ENCODE assay signal across 25 mouse cellular contexts in the genomic region with DNA sequence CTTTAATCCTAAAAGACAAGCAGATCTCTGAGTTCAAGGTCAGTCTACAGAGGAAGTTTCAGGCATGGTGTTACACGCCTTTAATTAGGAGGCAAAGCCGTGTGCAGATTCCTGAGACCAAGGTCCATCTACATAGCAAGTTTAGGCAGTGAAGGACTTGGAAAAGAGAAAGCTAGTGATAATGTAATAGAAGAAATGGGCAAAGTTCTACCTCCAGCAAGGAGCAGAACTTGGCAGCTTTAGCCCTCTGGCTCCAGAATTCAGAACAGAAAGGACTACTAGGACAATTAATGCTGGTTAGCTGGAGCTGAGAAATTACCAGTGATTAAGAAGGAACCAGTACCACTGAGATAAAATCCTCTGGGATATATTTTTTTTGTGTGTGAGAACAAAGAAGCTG.
DNase-seq lines count a peak whose midpoint lies in the region; ATAC-seq and TF ChIP-seq lines count a peak whose summit lies in the region.
"Had no signal": no experiment of that assay in that cellular context is flagged by ENCODE, and none has a peak within 500 bp of the region (broad histone marks: within the 10 kb centered on the region; RNA-seq: fewer than 3 reads in every experiment).

No protein-coding gene starts in this region.

- no peaks in the 10 kb centered on the region for H3K9me3 ChIP-seq in kidney, embryonic 14.5 days (ENCODE audit: control insufficient read depth, low read length)
- no peaks in the 10 kb centered on the region for H3K9me3 ChIP-seq in kidney, embryonic 15.5 days (replicated peaks)
- H3K9me3 ChIP-seq: embryonic facial prominence, embryonic 10.5 days; embryonic facial prominence, embryonic 12.5 days had no signal

- no peak overlapping the region for H3K4me2 ChIP-seq in kidney, embryonic 14.5 days (replicated peaks; ENCODE audit: low read depth, low read length)
- no peak overlapping the region for H3K4me2 ChIP-seq in kidney, embryonic 15.5 days
- H3K4me2 ChIP-seq: embryonic facial prominence, embryonic 12.5 days had no signal

- WGBS in kidney, embryonic 14.5 days = 83% methylated on average over 2 of the region's 2 CpGs
- WGBS in kidney, adult 2 months = 55% methylated on average over 2 of the region's 2 CpGs
- 83% methylated on average over 2 of the region's 2 CpGs for WGBS in kidney, embryonic 15.5 days

- TF ChIP-seq CTCF in kidney, adult 2 months (conservative IDR thresholded peaks at IDR 0.05; ENCODE audit: insufficient read depth, insufficient read length, low read depth, low read length) = no peak

- DNase-seq in kidney, adult 11 months = peak; percentile 72
- peak; percentile 89 for DNase-seq in kidney, adult 2 months
- DNase-seq in kidney, postnatal 4 days = no peak
- peak; percentile 89 for DNase-seq in kidney, adult 9 months
- peak; percentile 60 to 70 for DNase-seq in kidney, postnatal 36 days
- DNase-seq in spleen, postnatal 14 days (ENCODE audit: low spot score in 2 of 2) = no peak
- DNase-seq: adrenal gland, adult 8-10 months; adrenal gland, postnatal 14 days; adrenal gland, postnatal 36 days; B cell, adult 2 months; cerebellum, adult 11-12 months; cerebellum, adult 2 months; cerebellum, adult 9-10 months; cerebellum, postnatal 10 days; cerebellum, postnatal 25 days had no signal

- no peaks in the 10 kb centered on the region for H3K27me3 ChIP-seq in kidney, embryonic 14.5 days (ENCODE audit: control insufficient read depth, insufficient read depth, low read length)
- H3K27me3 ChIP-seq in kidney, adult 2 months (replicated peaks; ENCODE audit: control insufficient read depth, insufficient read depth, low read length) = no peaks in the 10 kb centered on the region
- no peaks in the 10 kb centered on the region for H3K27me3 ChIP-seq in kidney, embryonic 15.5 days
- H3K27me3 ChIP-seq: CH12.LX; embryonic facial prominence, embryonic 12.5 days; Patski had no signal

- no peak for ATAC-seq in kidney, embryonic 14.5 days (ENCODE audit: low FRiP score, low TSS enrichment)
- no peak for ATAC-seq in kidney, embryonic 15.5 days (replicated peaks; ENCODE audit: low FRiP score)
- ATAC-seq: activated CD4-positive, CD25-positive, alpha-beta regulatory T cell, adult 4 months; CD4-positive, CD25-positive, alpha-beta regulatory T cell, adult 4 months; forebrain, embryonic 14.5 days; Patski had no signal

- no peak overlapping the region for H3K27ac ChIP-seq in kidney, embryonic 14.5 days (ENCODE audit: low read depth, low read length)
- H3K27ac ChIP-seq in kidney, adult 2 months (ENCODE audit: insufficient read depth, low read depth, low read length) = no peak overlapping the region; the same call in 1 of the 2 replicates
- no peak overlapping the region for H3K27ac ChIP-seq in kidney, embryonic 15.5 days
- H3K27ac ChIP-seq: embryonic facial prominence, embryonic 10.5 days; embryonic facial prominence, embryonic 12.5 days had no signal

- H3K4me1 ChIP-seq in kidney, embryonic 14.5 days (ENCODE audit: control insufficient read depth, insufficient read depth, low read length) = no peaks in the 10 kb centered on the region
- H3K4me1 ChIP-seq in kidney, adult 2 months (ENCODE audit: control insufficient read depth, insufficient read depth, low read length) = 0 out of 2 replicates have a peak, but pooled peaks cover 2% of the 10 kb centered on the region
- no peaks in the 10 kb centered on the region for H3K4me1 ChIP-seq in kidney, embryonic 15.5 days
- H3K4me1 ChIP-seq: embryonic facial prominence, embryonic 10.5 days; embryonic facial prominence, embryonic 12.5 days had no signal

- no peak for TF ChIP-seq POLR2A in kidney, adult 2 months (IDR thresholded peaks at IDR 0.05; ENCODE audit: low read depth, low read length)

- no peak overlapping the region for H3K9ac ChIP-seq in kidney, embryonic 14.5 days (ENCODE audit: low read depth, low read length)
- H3K9ac ChIP-seq in kidney, embryonic 15.5 days = no peak overlapping the region
- H3K9ac ChIP-seq: embryonic facial prominence, embryonic 12.5 days had no signal

- H3K4me3 ChIP-seq in kidney, embryonic 14.5 days (ENCODE audit: low read length) = no peak overlapping the region
- no peak overlapping the region for H3K4me3 ChIP-seq in kidney, adult 2 months (ENCODE audit: insufficient read depth, low read depth, low read length)
- no peak overlapping the region for H3K4me3 ChIP-seq in kidney, embryonic 15.5 days (replicated peaks)
- H3K4me3 ChIP-seq: embryonic facial prominence, embryonic 10.5 days; embryonic facial prominence, embryonic 12.5 days had no signal

- no peaks in the 10 kb centered on the region for H3K36me3 ChIP-seq in kidney, embryonic 14.5 days (ENCODE audit: control insufficient read depth, insufficient read depth, low read length)
- no peaks in the 10 kb centered on the region for H3K36me3 ChIP-seq in kidney, adult 2 months (ENCODE audit: control insufficient read depth, insufficient read depth, low read length)
- no peaks in the 10 kb centered on the region for H3K36me3 ChIP-seq in kidney, embryonic 15.5 days
- H3K36me3 ChIP-seq: embryonic facial prominence, embryonic 10.5 days; embryonic facial prominence, embryonic 12.5 days; G1E had no signal

Comparison
In these comparisons a context has a peak if more than half of its experiments do, and no peak if none do; other contexts are left out.
1. DNase-seq: peak in kidney, adult 11 months (single experiment), kidney, adult 2 months (single experiment), kidney, adult 9 months (single experiment) and kidney, postnatal 36 days (2 of 2); none in kidney, postnatal 4 days (0 of 2) and spleen, postnatal 14 days (0 of 2).